Mouse (Mus musculus): ENCODE data around the gene Fam217a. TPM values are rescaled to one million over a fixed set of nuclear protein-coding genes. Genes with fewer than 3 reads are reported as not detected.
"Not testable (repeated sequence)": the region's sequence is repeated elsewhere in the genome, so short reads cannot be mapped to it uniquely, and the experiment has no call there.

Fam217a gene
- 5.1 and 6.0 TPM in 2 replicates for polyA plus RNA-seq (2014; fragmentation: Nextera tagmentation; extraction: Ambion mirVana)

DNA sequence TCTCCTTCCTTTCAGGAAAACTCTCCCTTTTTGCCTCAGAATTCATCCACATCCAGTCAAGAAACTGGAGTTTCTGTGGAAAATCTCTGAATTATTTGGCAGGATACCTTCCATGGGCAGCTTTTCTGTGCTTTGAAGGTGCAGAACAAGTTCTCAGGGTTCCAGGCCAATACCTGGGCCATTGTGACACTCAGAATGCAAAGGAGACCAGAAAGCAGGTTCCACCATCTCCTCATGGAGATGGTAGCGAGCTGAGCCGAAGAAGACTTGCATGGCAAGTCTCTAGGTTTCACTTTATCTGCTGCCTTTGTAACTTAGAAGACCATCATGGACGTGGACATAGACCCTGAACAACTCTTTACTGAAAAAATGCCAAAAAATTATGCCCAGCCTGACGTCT lies at the start of gene Fam217a, which contains the start of gene 4933417A18Rik:
TSS of gene Fam217a (minus strand) at position 101 of the 400 bp plus-strand sequence.
TSS of gene 4933417A18Rik (plus strand) at position 200 of the 400 bp plus-strand sequence.
- Histone ChIP-seq H3K4me1 (ENCODE audit: control insufficient read depth, insufficient read depth, low read length) (no peaks in the 10 kb centered on the region), H3K9me3 (ENCODE audit: control insufficient read depth, low read length) (no peaks in the 10 kb centered on the region), H3K4me3 (ENCODE audit: low read length) (no peak within 1 kb of the TSS), H3K4me2 (replicated peaks; ENCODE audit: low read depth, low read length) (no peak within 1 kb of the TSS), H3K36me3 (ENCODE audit: control insufficient read depth, insufficient read depth, low read length) (no peaks in the 10 kb centered on the region), H3K9ac (ENCODE audit: low read depth, low read length) (no peak within 1 kb of the TSS), H3K27ac (ENCODE audit: low read depth, low read length) (no peak within 1 kb of the TSS), H3K27me3 (ENCODE audit: control insufficient read depth, insufficient read depth, low read length) (no peaks in the 10 kb centered on the region)
- no peak for ATAC-seq (ENCODE audit: low FRiP score, low TSS enrichment)
- WGBS = 80% methylated on average over 4 of the region's 4 CpGs

DNA sequence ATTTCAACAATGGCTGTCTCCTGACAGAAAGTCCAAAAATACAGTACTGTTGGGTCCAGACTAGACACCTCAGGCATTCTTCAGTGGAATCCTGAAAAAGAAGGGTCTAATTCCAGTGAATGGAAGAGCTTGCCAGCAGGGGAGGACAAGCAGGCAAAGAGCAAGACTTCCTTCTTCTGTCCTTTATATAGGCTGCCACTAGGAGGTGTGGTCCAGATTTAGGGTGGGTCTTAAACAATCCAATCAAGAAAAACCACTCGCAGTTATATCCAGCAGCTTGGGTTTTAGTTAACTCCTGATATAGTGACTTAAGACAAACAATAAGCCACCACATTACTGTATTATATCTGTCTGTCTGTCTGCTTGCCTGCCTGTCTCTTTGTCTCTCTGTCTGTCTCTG lies 49.7 kb upstream of the Fam217a start:
- Histone ChIP-seq H3K4me2 (replicated peaks; ENCODE audit: low read depth, low read length) (no peak overlapping the region), H3K9ac (ENCODE audit: low read depth, low read length) (no peak overlapping the region), H3K27me3 (ENCODE audit: control insufficient read depth, insufficient read depth, low read length) (no peaks in the 10 kb centered on the region), H3K36me3 (ENCODE audit: control insufficient read depth, insufficient read depth, low read length) (peaks cover 19% of the 10 kb centered on the region), H3K4me3 (ENCODE audit: low read length) (no peak overlapping the region), H3K27ac (ENCODE audit: low read depth, low read length) (no peak overlapping the region), H3K4me1 (ENCODE audit: control insufficient read depth, insufficient read depth, low read length) (no peaks in the 10 kb centered on the region), H3K9me3 (ENCODE audit: control insufficient read depth, low read length) (no peaks in the 10 kb centered on the region)
- WGBS = 61% methylated on average over 1 of the region's 1 CpGs
- ATAC-seq (ENCODE audit: low FRiP score, low TSS enrichment) = no peak

DNA sequence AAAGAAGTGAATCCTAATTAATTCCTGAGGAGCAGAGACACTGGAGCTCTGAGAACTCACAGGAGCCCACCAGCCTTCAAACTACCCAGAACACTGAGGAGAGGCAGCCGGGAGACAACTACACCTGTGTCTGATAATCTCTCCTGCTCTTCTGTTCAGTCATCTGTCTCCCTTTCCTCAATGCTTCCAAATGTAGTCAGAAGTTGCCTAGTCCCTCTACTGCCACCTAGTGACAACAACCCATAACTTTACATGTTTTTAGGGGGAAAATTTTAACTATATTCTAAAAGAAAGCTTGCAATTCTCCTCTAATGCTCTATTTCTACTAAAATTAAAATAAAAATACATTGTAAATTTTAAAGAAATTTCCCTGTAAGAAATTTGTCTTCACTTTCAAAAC lies 49.0 kb upstream of the Fam217a start:
- no peak overlapping the region for H3K4me2 ChIP-seq (replicated peaks; ENCODE audit: low read depth, low read length)
- WGBS = 19% methylated on average over 1 of the region's 1 CpGs
- H3K9me3 ChIP-seq (ENCODE audit: control insufficient read depth, low read length) = no peaks in the 10 kb centered on the region
- no peaks in the 10 kb centered on the region for H3K4me1 ChIP-seq (ENCODE audit: control insufficient read depth, insufficient read depth, low read length)
- H3K27me3 ChIP-seq (ENCODE audit: control insufficient read depth, insufficient read depth, low read length) = no peaks in the 10 kb centered on the region
- H3K27ac ChIP-seq (ENCODE audit: low read depth, low read length) = no peak overlapping the region
- no peak overlapping the region for H3K9ac ChIP-seq (ENCODE audit: low read depth, low read length)
- H3K36me3 ChIP-seq (ENCODE audit: control insufficient read depth, insufficient read depth, low read length) = peaks cover 13% of the 10 kb centered on the region
- no peak for ATAC-seq (ENCODE audit: low FRiP score, low TSS enrichment)
- no peak overlapping the region for H3K4me3 ChIP-seq (ENCODE audit: low read length)

DNA sequence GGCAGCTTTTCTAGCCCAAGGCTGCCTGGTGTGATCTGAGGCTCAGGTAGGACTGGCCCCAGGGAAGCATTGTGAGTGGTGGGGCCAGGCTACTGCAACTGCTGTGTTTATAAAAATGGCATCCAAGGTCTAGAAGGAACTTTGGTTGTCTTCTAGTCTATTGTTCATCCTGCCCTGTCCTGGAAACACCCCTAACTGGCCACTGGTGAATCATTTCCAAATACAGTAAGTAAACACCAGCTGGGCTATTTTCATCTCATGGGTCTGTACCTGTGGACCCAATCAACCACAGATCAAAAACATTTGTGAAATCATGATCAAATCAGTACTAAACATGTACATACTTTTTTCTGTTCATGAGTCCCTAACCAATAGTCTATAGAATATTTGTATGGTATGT lies 48.3 kb upstream of the Fam217a start:
- not testable (repeated sequence) for ATAC-seq (ENCODE audit: low FRiP score, low TSS enrichment); H3K4me2 ChIP-seq (replicated peaks; ENCODE audit: low read depth, low read length)

DNA sequence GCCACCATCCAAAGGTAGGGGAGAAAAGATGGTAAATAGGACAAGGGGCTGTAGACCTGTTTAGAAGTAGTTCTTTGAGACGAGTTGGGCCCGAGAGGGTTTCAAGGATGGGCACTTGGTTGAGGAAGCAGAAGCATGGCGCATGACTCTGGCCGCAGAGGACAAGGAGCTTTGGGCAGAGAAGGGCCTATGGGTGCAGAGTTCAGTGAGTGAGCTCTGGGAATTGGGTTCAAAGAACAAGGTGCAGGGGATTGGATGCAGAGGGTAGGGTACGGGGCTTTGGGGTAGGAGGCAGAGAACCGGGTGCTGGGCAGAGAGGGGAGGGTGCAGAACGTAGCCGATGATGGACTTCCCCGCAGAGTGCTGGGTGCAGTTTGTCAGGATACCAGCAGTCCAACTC lies 41.5 kb upstream of the Fam217a start:
- not testable (repeated sequence) for H3K9ac ChIP-seq (ENCODE audit: low read depth, low read length); H3K9me3 ChIP-seq (ENCODE audit: control insufficient read depth, low read length); H3K4me3 ChIP-seq (ENCODE audit: low read length); H3K27me3 ChIP-seq (ENCODE audit: control insufficient read depth, insufficient read depth, low read length); H3K27ac ChIP-seq (ENCODE audit: low read depth, low read length); H3K4me2 ChIP-seq (replicated peaks; ENCODE audit: low read depth, low read length); ATAC-seq (ENCODE audit: low FRiP score, low TSS enrichment); H3K36me3 ChIP-seq (ENCODE audit: control insufficient read depth, insufficient read depth, low read length); H3K4me1 ChIP-seq (ENCODE audit: control insufficient read depth, insufficient read depth, low read length)
- 67% methylated on average over 9 of the region's 9 CpGs for WGBS

More for the DNA sequence above, 48.3 kb upstream of the Fam217a start:
- not testable (repeated sequence) for H3K36me3 ChIP-seq (ENCODE audit: control insufficient read depth, insufficient read depth, low read length); H3K4me1 ChIP-seq (ENCODE audit: control insufficient read depth, insufficient read depth, low read length); H3K9ac ChIP-seq (ENCODE audit: low read depth, low read length); H3K9me3 ChIP-seq (ENCODE audit: control insufficient read depth, low read length); H3K27me3 ChIP-seq (ENCODE audit: control insufficient read depth, insufficient read depth, low read length); H3K4me3 ChIP-seq (ENCODE audit: low read length); H3K27ac ChIP-seq (ENCODE audit: low read depth, low read length)

DNA sequence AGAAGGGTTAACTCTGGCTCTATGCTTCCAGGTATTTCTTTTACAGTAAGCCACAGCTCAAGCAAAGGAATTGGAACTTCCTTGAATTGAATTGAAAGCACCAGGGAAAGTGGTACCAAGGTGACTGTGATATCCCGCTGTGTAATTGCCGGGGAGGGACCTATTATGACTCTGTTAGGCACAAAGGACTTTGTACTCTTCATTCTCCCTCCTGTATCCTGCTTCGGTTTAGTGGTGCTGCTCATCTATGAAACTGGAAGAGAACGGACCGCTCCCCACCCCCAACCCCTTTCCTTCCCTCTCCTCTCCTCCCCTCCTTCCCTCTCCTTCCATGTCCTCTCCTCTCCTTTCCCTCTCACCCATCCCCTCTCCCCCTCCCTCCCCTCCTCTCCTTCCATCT lies 40.8 kb upstream of the Fam217a start:
- 5% methylated on average over 5 of the region's 5 CpGs for WGBS

DNA sequence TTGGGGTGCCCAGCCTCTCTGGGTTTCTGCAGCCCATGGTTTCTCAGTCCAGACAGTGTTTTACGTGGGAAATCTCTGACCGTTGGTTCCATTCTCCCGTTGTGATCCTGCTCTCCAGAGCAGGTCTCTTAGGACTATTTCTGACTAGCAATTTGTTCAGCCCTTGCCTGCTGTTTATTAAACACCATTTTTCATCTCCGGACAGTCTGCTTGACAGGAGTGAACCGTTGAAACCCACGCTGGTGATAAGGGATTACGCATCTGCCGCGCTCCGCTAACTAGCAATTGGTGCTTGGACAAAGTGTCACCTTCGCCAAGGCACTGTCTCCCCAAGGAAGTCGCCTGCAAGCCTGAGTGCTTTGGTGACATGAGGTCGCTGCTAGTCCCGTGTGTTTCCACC lies 40.3 kb upstream of the Fam217a start:
- peak overlapping the region; percentile 85 for H3K4me2 ChIP-seq (replicated peaks; ENCODE audit: low read depth, low read length)
- no peaks in the 10 kb centered on the region for H3K36me3 ChIP-seq (ENCODE audit: control insufficient read depth, insufficient read depth, low read length)
- H3K27me3 ChIP-seq (ENCODE audit: control insufficient read depth, insufficient read depth, low read length) = no peaks in the 10 kb centered on the region
- peak overlapping the region; percentile 46 for H3K4me3 ChIP-seq (ENCODE audit: low read length)
- no peaks in the 10 kb centered on the region for H3K9me3 ChIP-seq (ENCODE audit: control insufficient read depth, low read length)
- H3K4me1 ChIP-seq (ENCODE audit: control insufficient read depth, insufficient read depth, low read length) = no peaks in the 10 kb centered on the region
- H3K27ac ChIP-seq (ENCODE audit: low read depth, low read length) = no peak overlapping the region
- no peak; the same call in 1 of the 2 replicates for ATAC-seq (ENCODE audit: low FRiP score, low TSS enrichment)
- H3K9ac ChIP-seq (ENCODE audit: low read depth, low read length) = 0 out of 2 replicates have a peak overlapping the region, but pooled peaks have one; percentile 44
- WGBS = 4% methylated on average over 14 of the region's 14 CpGs

More for the DNA sequence above, 40.8 kb upstream of the Fam217a start:
- no peak overlapping the region for H3K9ac ChIP-seq (ENCODE audit: low read depth, low read length)
- no peaks in the 10 kb centered on the region for H3K36me3 ChIP-seq (ENCODE audit: control insufficient read depth, insufficient read depth, low read length)
- no peak for ATAC-seq (ENCODE audit: low FRiP score, low TSS enrichment)
- peak overlapping the region; percentile 46 for H3K4me3 ChIP-seq (ENCODE audit: low read length)
- H3K4me2 ChIP-seq (replicated peaks; ENCODE audit: low read depth, low read length) = peak overlapping the region; percentile 85
- H3K27ac ChIP-seq (ENCODE audit: low read depth, low read length) = no peak overlapping the region
- H3K9me3 ChIP-seq (ENCODE audit: control insufficient read depth, low read length) = no peaks in the 10 kb centered on the region
- H3K4me1 ChIP-seq (ENCODE audit: control insufficient read depth, insufficient read depth, low read length) = no peaks in the 10 kb centered on the region
- no peaks in the 10 kb centered on the region for H3K27me3 ChIP-seq (ENCODE audit: control insufficient read depth, insufficient read depth, low read length)

DNA sequence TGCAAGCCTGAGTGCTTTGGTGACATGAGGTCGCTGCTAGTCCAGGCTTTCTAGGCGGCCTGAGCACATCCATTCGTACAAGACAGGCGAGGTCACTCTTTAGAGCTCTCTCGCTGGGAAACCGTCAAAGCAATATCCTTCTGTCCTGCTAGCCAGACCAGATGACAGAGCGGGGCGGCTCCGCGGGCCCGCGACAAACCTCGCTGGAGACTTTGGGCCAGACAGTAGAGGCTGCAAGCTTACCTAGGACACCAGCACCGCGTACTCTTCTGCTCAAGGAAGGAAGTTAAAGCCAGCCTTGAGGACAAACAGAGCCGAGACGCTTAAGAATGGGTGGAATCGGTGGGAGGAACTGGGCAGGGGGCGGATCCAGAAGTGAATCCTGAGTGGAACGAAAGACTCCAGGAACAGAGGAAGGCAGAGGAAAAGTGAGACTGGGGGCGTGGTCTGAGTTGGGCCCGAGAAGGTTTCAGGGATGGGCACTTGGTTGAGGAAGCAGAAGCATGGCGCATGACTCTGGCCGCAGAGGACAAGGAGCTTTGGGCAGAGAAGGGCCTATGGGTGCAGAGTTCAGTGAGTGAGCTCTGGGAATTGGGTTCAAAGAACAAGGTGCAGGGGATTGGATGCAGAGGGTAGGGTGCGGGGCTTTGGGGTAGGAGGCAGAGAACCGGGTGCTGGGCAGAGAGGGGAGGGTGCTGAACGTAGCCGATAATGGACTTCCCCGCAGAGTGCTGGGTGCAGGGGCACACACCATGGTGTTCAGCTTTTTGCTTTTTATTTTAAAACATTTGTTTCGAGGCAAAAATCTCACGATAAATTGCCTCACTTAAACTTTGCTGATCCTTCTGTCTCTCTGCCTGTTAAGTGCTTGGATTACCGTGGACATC lies 39.6 kb upstream of the Fam217a start, which contains the start of gene Eci3:
TSS of gene Eci3 (minus strand) at position 300 of the 887 bp plus-strand sequence.
- no peaks in the 10 kb centered on the region for H3K27me3 ChIP-seq (ENCODE audit: control insufficient read depth, insufficient read depth, low read length)
- H3K9me3 ChIP-seq (ENCODE audit: control insufficient read depth, low read length) = no peaks in the 10 kb centered on the region
- 4% methylated on average over 32 of the region's 32 CpGs for WGBS
- no peak within 1 kb of the TSS for H3K27ac ChIP-seq (ENCODE audit: low read depth, low read length)
- H3K4me3 ChIP-seq (ENCODE audit: low read length) = peak within 1 kb of the TSS; percentile 46
- no peaks in the 10 kb centered on the region for H3K4me1 ChIP-seq (ENCODE audit: control insufficient read depth, insufficient read depth, low read length)
- no peaks in the 10 kb centered on the region for H3K36me3 ChIP-seq (ENCODE audit: control insufficient read depth, insufficient read depth, low read length)
- peak within 1 kb of the TSS; percentile 85 for H3K4me2 ChIP-seq (replicated peaks; ENCODE audit: low read depth, low read length)
- H3K9ac ChIP-seq (ENCODE audit: low read depth, low read length) = peak within 1 kb of the TSS; percentile 44
- peak; percentile 89 for ATAC-seq (ENCODE audit: low FRiP score, low TSS enrichment)

All from kidney, embryonic 14.5 days (tissue).